Mouse (Mus musculus): Measurements from ENCODE around the gene Cdk19. TPM values are rescaled to one million over a fixed set of nuclear protein-coding genes. Genes with fewer than 3 reads are reported as not detected.

Gene Cdk19
- total and polyA plus RNA-seq, 3 experiments, result 2.8 to 8.2 TPM; not detected in 1

DNA sequence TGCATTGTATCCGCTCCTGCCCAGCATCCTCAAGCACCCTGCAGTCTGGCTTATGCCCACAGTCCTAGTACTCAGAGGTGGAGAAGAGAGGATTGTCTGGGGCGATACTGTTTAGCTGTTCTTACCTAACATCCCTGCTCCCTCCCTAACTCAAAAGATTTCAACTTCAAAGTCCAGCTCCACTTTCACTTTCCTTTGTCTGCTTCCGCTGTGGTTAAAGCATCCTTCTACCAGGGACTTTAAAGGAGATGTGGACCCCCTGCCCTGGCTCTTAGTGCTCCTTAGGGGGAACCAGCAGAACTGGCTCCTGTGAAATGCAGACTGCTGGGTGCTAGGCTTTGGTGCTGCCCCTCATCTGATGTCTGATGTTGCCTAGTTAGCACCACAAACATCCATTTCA lies 122.9 kb downstream of the Cdk19 start:
- H3K36me3 ChIP-seq (ENCODE audit: control insufficient read depth in 1 of 2, insufficient read depth in 2 of 2, low read length in 2 of 2), result peaks cover 0 to 3% of the 10 kb centered on the region in 2 experiments; a peak in 1 of 4 replicates
- H3K9me3 ChIP-seq (replicated peaks; ENCODE audit: insufficient read depth, low read length), result no peaks in the 10 kb centered on the region
- TF ChIP-seq NRF1 (IDR thresholded peaks at IDR 0.05; ENCODE audit: insufficient read depth, low read depth, low read length, poor library complexity, severe bottlenecking), result no peak
- TF ChIP-seq TCF12 (IDR thresholded peaks at IDR 0.05; ENCODE audit: low read depth, low read length), result no peak
- TF ChIP-seq MEF2A (IDR thresholded peaks at IDR 0.05; ENCODE audit: extremely low read depth, insufficient replicate concordance, low read depth, low read length, poor library complexity, severe bottlenecking), result no peak
- TF ChIP-seq MAFK (IDR thresholded peaks at IDR 0.05; ENCODE audit: borderline replicate concordance, low read depth, low read length), result no peak
- no peak for TF ChIP-seq CHD2 (IDR thresholded peaks at IDR 0.05; ENCODE audit: low read length)
- TF ChIP-seq MAX (IDR thresholded peaks at IDR 0.05; ENCODE audit: low read length), result no peak
- TF ChIP-seq SIN3A (IDR thresholded peaks at IDR 0.05; ENCODE audit: low read length), result no peak
- TF ChIP-seq RAD21 (IDR thresholded peaks at IDR 0.05; ENCODE audit: low read depth, low read length), result no peak
- TF ChIP-seq MXI1 (IDR thresholded peaks at IDR 0.05; ENCODE audit: low read depth, low read length), result no peak
- H3K4me1 ChIP-seq (ENCODE audit: control insufficient read depth in 1 of 2, insufficient read depth in 2 of 2, low read length in 2 of 2), result no peaks in the 10 kb centered on the region
- no peak overlapping the region for H3K27ac ChIP-seq (ENCODE audit: control insufficient read depth, low read depth, low read length)
- H3K79me2 ChIP-seq (ENCODE audit: control insufficient read depth, insufficient read depth, low read length, poor library complexity), result no peaks in the 10 kb centered on the region
- no peak overlapping the region for H3K9ac ChIP-seq (ENCODE audit: control insufficient read depth, low read depth, low read length, poor library complexity, severe bottlenecking)
- DNase-seq (ENCODE audit: low read depth, low spot score), result no peak
- H3K4me3 ChIP-seq (ENCODE audit: control insufficient read depth in 1 of 2, insufficient read depth in 1 of 2, low read depth in 2 of 2, low read length in 2 of 2), result no peak overlapping the region
- no peaks in the 10 kb centered on the region for H3K27me3 ChIP-seq (ENCODE audit: control insufficient read depth in 1 of 2, insufficient read depth in 2 of 2, low read length in 2 of 2)

DNA sequence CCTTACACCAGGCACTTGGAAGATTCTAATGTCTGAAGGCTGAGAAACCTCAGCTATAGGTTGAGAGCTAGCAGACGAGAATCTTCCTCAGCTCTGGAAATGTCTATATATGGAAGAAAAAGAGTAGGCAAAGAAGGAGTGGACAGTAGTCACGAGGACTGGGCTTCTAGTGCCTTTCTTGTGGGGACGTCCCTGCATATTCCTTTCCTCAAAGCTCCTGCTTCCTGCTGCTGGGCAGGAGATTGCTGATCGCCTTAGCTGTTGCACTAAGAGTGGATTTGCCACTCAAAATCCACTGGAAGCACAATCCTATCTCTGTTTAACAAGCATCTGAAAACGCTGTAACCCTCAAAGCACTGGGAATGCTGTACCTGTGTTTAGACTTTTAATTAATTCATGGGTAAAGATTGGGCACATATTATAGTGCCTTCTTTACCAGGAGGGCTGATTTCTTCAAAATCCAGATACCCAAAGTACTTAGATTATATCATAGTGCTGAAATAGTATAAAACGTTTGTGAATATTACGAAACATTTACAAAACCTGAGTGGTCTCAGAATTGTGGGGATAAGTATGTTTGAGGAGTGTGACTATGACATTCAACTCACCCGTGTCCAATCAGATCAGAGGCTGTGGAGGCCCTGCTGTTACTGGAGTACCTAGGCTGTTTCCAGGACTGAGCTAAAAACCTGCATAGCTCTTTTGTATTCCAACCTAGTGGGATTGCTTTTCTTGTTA lies 128.0 kb downstream of the Cdk19 start:
- no peak for TF ChIP-seq BHLHE40 (IDR thresholded peaks at IDR 0.05; ENCODE audit: borderline replicate concordance, low read depth, low read length)
- TF ChIP-seq TAL1 (IDR thresholded peaks at IDR 0.05; ENCODE audit: low read length), result no peak
- no peak for TF ChIP-seq MYC (IDR thresholded peaks at IDR 0.05; ENCODE audit: low read depth, low read length)
- no peak for TF ChIP-seq ZMIZ1 (IDR thresholded peaks at IDR 0.05; ENCODE audit: low read depth, low read length)
- no peak for TF ChIP-seq NRF1 (IDR thresholded peaks at IDR 0.05; ENCODE audit: insufficient read depth, low read depth, low read length, poor library complexity, severe bottlenecking)
- no peak for TF ChIP-seq RAD21 (IDR thresholded peaks at IDR 0.05; ENCODE audit: low read depth, low read length)
- no peak for TF ChIP-seq SIN3A (IDR thresholded peaks at IDR 0.05; ENCODE audit: low read length)
- TF ChIP-seq RCOR1 (IDR thresholded peaks at IDR 0.05; ENCODE audit: low read depth, low read length), result no peak
- no peak for TF ChIP-seq SMC3 (IDR thresholded peaks at IDR 0.05; ENCODE audit: low read depth, low read length)
- no peak for TF ChIP-seq ELF1 (IDR thresholded peaks at IDR 0.05; ENCODE audit: low read depth, low read length)
- no peak for TF ChIP-seq GATA1 (IDR thresholded peaks at IDR 0.05; ENCODE audit: low read depth, low read length)
- H3K79me2 ChIP-seq (ENCODE audit: control insufficient read depth, insufficient read depth, low read length, poor library complexity), result no peaks in the 10 kb centered on the region
- peaks cover 0 to 2% of the 10 kb centered on the region in 2 experiments; a peak in 1 of 4 replicates for H3K4me1 ChIP-seq (ENCODE audit: control insufficient read depth in 1 of 2, insufficient read depth in 2 of 2, low read length in 2 of 2)
- DNase-seq (ENCODE audit: low read depth, low spot score), result no peak
- no peak overlapping the region for H3K9ac ChIP-seq (ENCODE audit: control insufficient read depth, low read depth, low read length, poor library complexity, severe bottlenecking)
- H3K36me3 ChIP-seq (ENCODE audit: control insufficient read depth in 1 of 2, insufficient read depth in 2 of 2, low read length in 2 of 2), result peaks cover 0 to 2% of the 10 kb centered on the region in 2 experiments; a peak in 1 of 4 replicates
- no peaks in the 10 kb centered on the region for H3K9me3 ChIP-seq (replicated peaks; ENCODE audit: insufficient read depth, low read length)
- no peak overlapping the region for H3K27ac ChIP-seq (ENCODE audit: control insufficient read depth, low read depth, low read length)
- H3K4me3 ChIP-seq (ENCODE audit: control insufficient read depth in 1 of 2, insufficient read depth in 1 of 2, low read depth in 2 of 2, low read length in 2 of 2), result no peak overlapping the region
- H3K27me3 ChIP-seq (ENCODE audit: control insufficient read depth in 1 of 2, insufficient read depth in 2 of 2, low read length in 2 of 2), result no peaks in the 10 kb centered on the region
